Mouse (Mus musculus): ENCODE measurements around the gene Olfr620.

Olfr620 gene

GRCm38 (mm10) chr7:103612434-103612833 is at the start of gene Olfr620:
Gene Olfr620, minus strand, starts transcription at chr7:103612534.
- no peak for DNase-seq (ENCODE audit: low spot score)

GRCm38 (mm10) chr7:103644070-103644469 is 31.7 kb upstream of the Olfr620 start:
- DNase-seq (ENCODE audit: low spot score): no peak

GRCm38 (mm10) chr7:103642602-103643001 is 30.3 kb upstream of the Olfr620 start, which contains the start of gene Olfr622:
Gene Olfr622, minus strand, starts transcription at chr7:103642702.
- DNase-seq (ENCODE audit: low spot score): no peak

GRCm38 (mm10) chr7:103636795-103637194 is 24.5 kb upstream of the Olfr620 start:
- DNase-seq (ENCODE audit: low spot score): no peak

- no peak for DNase-seq (ENCODE audit: low spot score)
Measured at GRCm38 (mm10) chr7:103607425-103607824, 4.9 kb downstream of the Olfr620 start.

- no peak for DNase-seq (ENCODE audit: low spot score)
Measured at GRCm38 (mm10) chr7:103600275-103600674, 12.1 kb downstream of the Olfr620 start, which contains the start of gene Olfr619. Gene Olfr619, plus strand, starts transcription at chr7:103600575.

- no peak for DNase-seq (ENCODE audit: low spot score)
Measured at GRCm38 (mm10) chr7:103589803-103590202, 22.5 kb downstream of the Olfr620 start, which contains the start of gene Olfr618. Gene Olfr618, plus strand, starts transcription at chr7:103590103.

GRCm38 (mm10) chr7:103572761-103573160 is 39.6 kb downstream of the Olfr620 start, which contains the start of gene Olfr617:
Gene Olfr617, plus strand, starts transcription at chr7:103573061.
- no peak for DNase-seq (ENCODE audit: low spot score)

GRCm38 (mm10) chr7:103569043-103569442 is 43.3 kb downstream of the Olfr620 start, which contains the start of gene Olfr616:
Gene Olfr616, minus strand, starts transcription at chr7:103569143.
- DNase-seq (ENCODE audit: low spot score): no peak

GRCm38 (mm10) chr7:103555779-103556178 is 56.6 kb downstream of the Olfr620 start, which contains the start of gene Olfr615:
Gene Olfr615, plus strand, starts transcription at chr7:103556079.
- DNase-seq (ENCODE audit: low spot score): no peak

Measured in urinary bladder, postnatal 14 days (tissue).